Mouse (Mus musculus): Measurements from ENCODE around the gene Mindy3. TPM values are rescaled to one million over a fixed set of nuclear protein-coding genes. Genes with fewer than 3 reads are reported as not detected.
"Not testable (repeated sequence)": the region's sequence is repeated elsewhere in the genome, so short reads cannot be mapped to it uniquely, and the experiment has no call there.

Gene Mindy3
- 25.8 and 27.0 TPM in 2 replicates for polyA plus RNA-seq (2016; fragmentation: Nextera tagmentation; extraction: Ambion mirVana)

- H3K9me3 ChIP-seq (replicated peaks), result no peaks in the 10 kb centered on the region
- H3K9ac ChIP-seq, result peak within 1 kb of the TSS; percentile 88
- peak; percentile 86 for ATAC-seq
- H3K4me3 ChIP-seq, result peak within 1 kb of the TSS; percentile 87
- peak within 1 kb of the TSS; percentile 77 for H3K27ac ChIP-seq
- peak within 1 kb of the TSS; percentile 79 for H3K4me2 ChIP-seq
- 3% methylated on average over 25 of the region's 25 CpGs for WGBS (ENCODE audit: insufficient replicate concordance)
- H3K27me3 ChIP-seq (replicated peaks), result no peaks in the 10 kb centered on the region
- no peaks in the 10 kb centered on the region for H3K36me3 ChIP-seq
- peaks cover 33% of the 10 kb centered on the region for H3K4me1 ChIP-seq
These were observed at the start of gene Mindy3 for GRCm38 (mm10) chr2:12419262-12419655. Gene Mindy3, minus strand, starts transcription at chr2:12419470.

- no peak overlapping the region for H3K27ac ChIP-seq
- H3K4me2 ChIP-seq, result no peak overlapping the region
- H3K4me1 ChIP-seq, result no peaks in the 10 kb centered on the region
- no peak for ATAC-seq
- H3K27me3 ChIP-seq (replicated peaks), result no peaks in the 10 kb centered on the region
- no peaks in the 10 kb centered on the region for H3K36me3 ChIP-seq
- 68% methylated on average over 1 of the region's 1 CpGs for WGBS (ENCODE audit: insufficient replicate concordance)
- H3K9me3 ChIP-seq (replicated peaks), result no peaks in the 10 kb centered on the region
- no peak overlapping the region for H3K4me3 ChIP-seq
- no peak overlapping the region for H3K9ac ChIP-seq
These were observed 40.5 kb upstream of the Mindy3 start for GRCm38 (mm10) chr2:12459732-12460131.

GRCm38 (mm10) chr2:12450108-12450507, 30.8 kb upstream of the Mindy3 start:
- Histone ChIP-seq H3K9ac (no peak overlapping the region), H3K36me3 (no peaks in the 10 kb centered on the region), H3K4me2 (no peak overlapping the region), H3K27me3 (replicated peaks) (no peaks in the 10 kb centered on the region), H3K4me1 (no peaks in the 10 kb centered on the region), H3K27ac (no peak overlapping the region), H3K9me3 (replicated peaks) (no peaks in the 10 kb centered on the region), H3K4me3 (no peak overlapping the region)
- 64% methylated on average over 3 of the region's 3 CpGs for WGBS (ENCODE audit: insufficient replicate concordance)
- ATAC-seq, result no peak

- H3K27ac ChIP-seq, result no peak overlapping the region
- no peak for ATAC-seq
- H3K27me3 ChIP-seq (replicated peaks), result no peaks in the 10 kb centered on the region
- H3K4me1 ChIP-seq, result no peaks in the 10 kb centered on the region
- no peaks in the 10 kb centered on the region for H3K36me3 ChIP-seq
- no peak overlapping the region for H3K9ac ChIP-seq
- H3K4me3 ChIP-seq, result no peak overlapping the region
- H3K9me3 ChIP-seq (replicated peaks), result no peaks in the 10 kb centered on the region
- H3K4me2 ChIP-seq, result no peak overlapping the region
These were observed 20.9 kb upstream of the Mindy3 start for GRCm38 (mm10) chr2:12440120-12440519.

GRCm38 (mm10) chr2:12439543-12439942, 20.3 kb upstream of the Mindy3 start:
- H3K27ac ChIP-seq, result no peak overlapping the region
- H3K9me3 ChIP-seq (replicated peaks), result no peaks in the 10 kb centered on the region
- no peak overlapping the region for H3K4me2 ChIP-seq
- no peaks in the 10 kb centered on the region for H3K27me3 ChIP-seq (replicated peaks)
- ATAC-seq, result no peak
- no peaks in the 10 kb centered on the region for H3K4me1 ChIP-seq
- WGBS (ENCODE audit: insufficient replicate concordance), result 25% methylated on average over 2 of the region's 2 CpGs
- H3K9ac ChIP-seq, result no peak overlapping the region
- no peaks in the 10 kb centered on the region for H3K36me3 ChIP-seq
- H3K4me3 ChIP-seq, result no peak overlapping the region

- H3K4me2 ChIP-seq, result no peak overlapping the region
- no peak overlapping the region for H3K27ac ChIP-seq
- no peaks in the 10 kb centered on the region for H3K27me3 ChIP-seq (replicated peaks)
- ATAC-seq, result no peak
- no peaks in the 10 kb centered on the region for H3K9me3 ChIP-seq (replicated peaks)
- no peaks in the 10 kb centered on the region for H3K36me3 ChIP-seq
- H3K9ac ChIP-seq, result no peak overlapping the region
- WGBS (ENCODE audit: insufficient replicate concordance), result 65% methylated on average over 2 of the region's 2 CpGs
- no peaks in the 10 kb centered on the region for H3K4me1 ChIP-seq
- H3K4me3 ChIP-seq, result no peak overlapping the region
These were observed 18.9 kb upstream of the Mindy3 start for GRCm38 (mm10) chr2:12438181-12438580.

- Histone ChIP-seq H3K27ac (no peak overlapping the region), H3K4me1 (no peaks in the 10 kb centered on the region), H3K9ac (no peak overlapping the region), H3K4me2 (no peak overlapping the region), H3K27me3 (replicated peaks) (no peaks in the 10 kb centered on the region), H3K9me3 (replicated peaks) (no peaks in the 10 kb centered on the region), H3K4me3 (no peak overlapping the region), H3K36me3 (no peaks in the 10 kb centered on the region)
- WGBS (ENCODE audit: insufficient replicate concordance), result 55% methylated on average over 1 of the region's 1 CpGs
- ATAC-seq, result no peak
These were observed 12.8 kb upstream of the Mindy3 start for GRCm38 (mm10) chr2:12432055-12432454.

GRCm38 (mm10) chr2:12424374-12424773, 5.1 kb upstream of the Mindy3 start:
- Histone ChIP-seq H3K27ac (no peak overlapping the region), H3K36me3 (no peaks in the 10 kb centered on the region), H3K27me3 (replicated peaks) (no peaks in the 10 kb centered on the region), H3K9me3 (replicated peaks) (no peaks in the 10 kb centered on the region), H3K4me3 (no peak overlapping the region), H3K4me1 (no peaks in the 10 kb centered on the region), H3K4me2 (no peak overlapping the region), H3K9ac (no peak overlapping the region)
- no peak for ATAC-seq
- WGBS (ENCODE audit: insufficient replicate concordance), result 64% methylated on average over 3 of the region's 3 CpGs

- 54% methylated on average over 6 of the region's 6 CpGs for WGBS (ENCODE audit: insufficient replicate concordance)
- not testable (repeated sequence) for H3K9me3 ChIP-seq (replicated peaks); ATAC-seq; H3K27ac ChIP-seq; H3K4me3 ChIP-seq; H3K4me2 ChIP-seq; H3K9ac ChIP-seq; H3K4me1 ChIP-seq; H3K36me3 ChIP-seq; H3K27me3 ChIP-seq (replicated peaks)
These were observed 4.2 kb upstream of the Mindy3 start for GRCm38 (mm10) chr2:12423426-12423825.

- Histone ChIP-seq H3K4me3 (peak overlapping the region; percentile 87), H3K36me3 (no peaks in the 10 kb centered on the region), H3K27me3 (replicated peaks) (no peaks in the 10 kb centered on the region), H3K9ac (peak overlapping the region; percentile 88), H3K9me3 (replicated peaks) (no peaks in the 10 kb centered on the region), H3K4me1 (peaks cover 38% of the 10 kb centered on the region), H3K27ac (peak overlapping the region; percentile 77), H3K4me2 (peak overlapping the region; percentile 79)
- ATAC-seq, result peak; percentile 66
- WGBS (ENCODE audit: insufficient replicate concordance), result 2% methylated on average over 40 of the region's 40 CpGs
These were observed 572 bp downstream of the Mindy3 start for GRCm38 (mm10) chr2:12418534-12419261.

GRCm38 (mm10) chr2:12418121-12418520, 1.1 kb downstream of the Mindy3 start:
- Histone ChIP-seq H3K4me1 (peaks cover 44% of the 10 kb centered on the region), H3K27ac (peak overlapping the region; percentile 77; the same call in 1 of the 2 replicates), H3K4me3 (peak overlapping the region; percentile 87), H3K36me3 (no peaks in the 10 kb centered on the region), H3K4me2 (peak overlapping the region; percentile 79), H3K9me3 (replicated peaks) (no peaks in the 10 kb centered on the region), H3K9ac (peak overlapping the region; percentile 88), H3K27me3 (replicated peaks) (no peaks in the 10 kb centered on the region)
- peak; percentile 78 for ATAC-seq
- 24% methylated on average over 8 of the region's 8 CpGs for WGBS (ENCODE audit: insufficient replicate concordance)

- Histone ChIP-seq H3K9me3 (replicated peaks) (no peaks in the 10 kb centered on the region), H3K4me1 (peaks cover 64% of the 10 kb centered on the region), H3K36me3 (peaks cover 14% of the 10 kb centered on the region), H3K4me2 (no peak overlapping the region), H3K9ac (no peak overlapping the region), H3K27ac (no peak overlapping the region; the same call in 1 of the 2 replicates), H3K27me3 (replicated peaks) (no peaks in the 10 kb centered on the region), H3K4me3 (no peak overlapping the region)
- WGBS (ENCODE audit: insufficient replicate concordance), result 70% methylated on average over 2 of the region's 2 CpGs
- ATAC-seq, result peak; percentile 75
These were observed 7.0 kb downstream of the Mindy3 start for GRCm38 (mm10) chr2:12412309-12412708.

- Histone ChIP-seq H3K9me3 (replicated peaks) (no peaks in the 10 kb centered on the region), H3K4me2 (no peak overlapping the region), H3K4me1 (peaks cover 52% of the 10 kb centered on the region), H3K9ac (no peak overlapping the region), H3K36me3 (peaks cover 14% of the 10 kb centered on the region), H3K4me3 (no peak overlapping the region), H3K27ac (no peak overlapping the region), H3K27me3 (replicated peaks) (no peaks in the 10 kb centered on the region)
- peak; percentile 24; the same call in 1 of the 2 replicates for ATAC-seq
- 65% methylated on average over 2 of the region's 2 CpGs for WGBS (ENCODE audit: insufficient replicate concordance)
These were observed 8.1 kb downstream of the Mindy3 start for GRCm38 (mm10) chr2:12411129-12411528.
